Mouse (Mus musculus): ENCODE data around the gene 5330417H12Rik. TPM values are rescaled to one million over a fixed set of nuclear protein-coding genes. Genes with fewer than 3 reads are reported as not detected.

5330417H12Rik gene
- total RNA-seq (2021): not detected
- long read RNA-seq: 0 reads

DNA sequence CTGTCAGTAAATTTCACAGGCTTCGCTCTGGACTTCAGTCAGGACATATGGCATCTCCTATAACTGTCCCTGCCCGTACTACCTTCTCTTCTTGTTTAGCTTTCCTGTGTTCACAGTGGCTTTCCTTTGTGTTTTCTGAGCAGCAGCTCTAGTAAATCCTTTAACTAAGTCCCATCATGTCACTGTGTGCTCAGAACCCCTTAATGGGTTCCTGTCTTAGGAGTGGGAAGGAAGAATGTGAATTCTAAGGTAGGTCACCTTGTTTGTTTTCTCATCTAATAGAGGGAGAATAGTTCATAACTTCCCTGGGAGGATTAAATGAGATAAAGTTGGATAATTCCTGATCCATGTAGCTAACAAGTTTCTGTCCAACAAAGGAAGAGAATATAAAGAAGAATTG is at the start of gene 5330417H12Rik:
Gene 5330417H12Rik (minus strand): TSS at position 101 of the 400 bp plus-strand sequence.
- DNase-seq (ENCODE audit: low spot score in 2 of 2): no peak

DNA sequence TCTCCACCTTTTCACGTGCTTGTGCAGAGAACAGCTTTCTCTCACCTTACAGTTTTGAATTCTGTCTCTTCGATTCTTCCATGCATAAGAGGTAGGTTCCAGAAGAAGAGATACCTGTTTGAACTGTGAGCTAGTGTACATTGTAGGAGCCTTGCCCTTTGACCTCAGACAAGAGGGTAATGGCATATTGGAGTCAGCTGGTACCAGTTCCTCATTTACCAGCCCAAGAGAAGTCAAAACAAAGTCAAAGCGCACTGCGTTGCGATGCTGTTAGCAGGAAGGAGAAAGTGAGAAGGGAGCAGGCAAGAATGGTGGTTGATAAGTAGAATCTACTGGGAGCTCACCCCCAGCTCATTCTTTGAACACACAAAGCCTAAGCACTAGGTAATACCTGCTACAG is 43.6 kb upstream of the 5330417H12Rik start:
- no peak for DNase-seq (ENCODE audit: low spot score in 2 of 2)

DNA sequence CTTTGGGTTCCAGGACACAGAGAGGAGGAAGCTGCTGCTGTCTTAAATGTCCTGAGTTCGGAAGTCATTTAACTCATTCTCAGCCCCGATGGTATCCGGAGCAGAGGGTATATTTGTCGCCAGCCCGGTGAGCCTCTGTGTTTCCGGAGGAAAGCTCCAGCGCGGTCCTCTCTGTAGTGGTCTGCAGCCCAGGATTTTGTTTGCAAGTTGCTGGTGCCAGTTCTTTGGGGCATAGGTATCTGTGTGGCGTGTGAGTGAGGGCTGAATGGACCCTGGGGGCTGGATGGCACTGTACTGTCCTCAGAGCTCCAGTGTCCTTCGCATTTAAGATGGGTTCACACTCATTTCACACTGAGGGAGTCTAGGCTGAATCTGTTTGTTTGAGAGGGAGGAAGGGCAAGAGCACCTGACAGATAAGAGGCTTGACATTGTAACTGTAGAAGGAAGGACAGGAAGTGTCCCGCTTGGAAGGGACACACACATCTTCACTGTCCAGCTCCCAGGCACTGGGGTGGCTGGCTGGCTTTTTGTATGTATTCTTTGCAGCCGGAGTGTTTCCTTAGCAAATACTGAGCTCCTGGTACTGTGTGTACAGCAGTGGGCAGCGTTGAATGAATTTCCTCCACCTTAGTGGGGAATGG is 41.4 kb upstream of the 5330417H12Rik start:
- no peak for DNase-seq (ENCODE audit: low spot score in 2 of 2)

DNA sequence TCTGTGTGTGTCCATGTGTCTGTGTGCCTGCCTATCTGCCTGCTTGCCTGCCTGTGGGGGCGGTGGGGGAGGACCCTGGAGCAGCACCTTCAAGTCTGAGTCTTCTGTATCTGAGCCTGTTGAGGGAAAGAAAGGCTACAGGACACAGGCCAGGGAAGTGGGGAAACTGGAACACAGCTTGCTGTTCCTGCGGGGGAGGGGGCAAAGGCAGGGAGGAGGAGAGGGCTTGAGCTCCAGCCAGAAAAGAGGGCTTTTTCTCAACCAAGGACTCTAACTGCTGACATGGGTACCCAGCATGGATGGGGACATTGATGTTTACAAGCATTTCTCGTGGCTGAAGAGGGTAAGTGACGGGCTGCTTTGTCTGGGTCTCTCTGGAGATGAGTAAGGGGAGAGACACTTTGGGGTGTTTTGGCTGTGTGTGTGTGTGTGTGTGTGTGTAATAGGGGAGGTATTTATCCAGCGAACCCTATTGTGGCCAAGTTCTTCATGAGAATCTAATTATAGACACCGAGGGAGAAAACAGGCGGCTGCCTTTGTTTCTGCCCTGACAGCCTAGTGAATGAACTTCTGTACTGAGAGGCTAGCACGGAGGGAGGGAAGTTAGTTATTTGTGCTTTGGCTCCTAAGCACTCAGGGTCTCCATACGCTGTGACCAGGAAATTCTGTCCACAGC is 40.8 kb upstream of the 5330417H12Rik start:
- peak; percentile 49 to 51 for DNase-seq (ENCODE audit: low spot score in 2 of 2)

DNA sequence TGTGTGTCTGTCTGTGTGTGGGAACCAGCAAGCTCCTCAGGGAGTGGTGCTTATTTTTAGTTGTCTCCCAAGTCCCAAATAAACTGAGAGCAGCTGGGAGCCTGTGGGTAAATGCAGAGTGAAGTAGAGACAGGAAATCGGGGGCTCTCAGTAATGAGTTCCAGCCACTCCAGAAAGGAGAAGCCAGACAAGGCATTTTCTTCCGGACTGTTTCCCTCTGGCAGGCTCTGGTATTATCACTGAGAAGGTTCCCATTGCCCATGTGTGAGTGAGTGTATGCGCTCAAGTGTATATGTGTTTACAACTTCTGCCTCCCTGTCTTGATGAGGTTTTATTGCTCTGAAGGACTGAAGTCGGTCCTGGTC is 40.2 kb upstream of the 5330417H12Rik start:
- no peak for DNase-seq (ENCODE audit: low spot score in 2 of 2)

DNA sequence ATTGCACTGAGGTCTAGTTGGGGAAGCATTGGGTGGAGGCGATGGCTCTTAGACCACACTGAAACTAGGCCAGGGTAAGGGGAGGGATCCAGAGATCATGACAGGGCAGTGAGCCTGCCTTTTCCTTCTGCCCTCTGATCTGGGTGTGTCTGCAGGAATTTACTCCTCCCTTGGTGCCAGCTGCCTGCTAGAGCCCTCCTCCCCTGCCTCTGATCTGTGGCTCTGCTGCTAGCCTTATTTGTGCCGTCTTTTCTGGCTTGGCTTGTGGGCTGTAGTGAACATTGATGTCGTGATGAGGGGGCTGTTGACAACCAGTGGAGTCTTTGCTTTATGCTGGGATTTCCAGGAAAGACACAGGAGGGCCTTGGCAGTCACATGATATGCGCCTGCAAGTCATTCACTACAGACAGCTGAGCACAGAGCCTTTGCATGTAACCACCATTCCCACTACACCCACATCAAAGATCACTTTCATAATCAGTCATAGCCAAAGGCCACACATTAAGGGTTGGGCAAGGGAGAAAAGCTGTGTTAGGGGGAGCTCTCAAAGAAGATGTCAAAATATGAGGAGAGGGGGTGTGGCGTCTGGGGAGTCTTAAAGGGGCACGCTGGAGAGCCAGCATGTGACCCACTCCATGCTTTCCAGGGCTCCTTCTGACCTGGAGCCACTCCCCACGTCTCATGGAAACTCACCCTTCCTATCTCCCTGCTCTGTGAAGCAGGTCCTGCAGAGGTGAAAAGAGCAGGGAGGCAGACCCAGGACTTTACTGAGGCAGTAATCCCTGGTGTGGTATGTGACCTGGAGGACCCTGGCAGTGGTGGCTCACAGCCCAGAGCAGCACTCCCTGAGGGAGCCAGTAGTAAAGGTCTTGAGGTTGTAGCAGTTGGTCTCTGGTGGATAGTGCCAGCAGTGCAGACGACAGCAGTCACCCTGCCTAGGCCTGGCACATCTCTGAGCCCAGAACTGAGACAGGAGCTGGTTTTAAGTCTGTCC is 39.4 kb upstream of the 5330417H12Rik start:
- no peak for DNase-seq (ENCODE audit: low spot score in 2 of 2)

DNA sequence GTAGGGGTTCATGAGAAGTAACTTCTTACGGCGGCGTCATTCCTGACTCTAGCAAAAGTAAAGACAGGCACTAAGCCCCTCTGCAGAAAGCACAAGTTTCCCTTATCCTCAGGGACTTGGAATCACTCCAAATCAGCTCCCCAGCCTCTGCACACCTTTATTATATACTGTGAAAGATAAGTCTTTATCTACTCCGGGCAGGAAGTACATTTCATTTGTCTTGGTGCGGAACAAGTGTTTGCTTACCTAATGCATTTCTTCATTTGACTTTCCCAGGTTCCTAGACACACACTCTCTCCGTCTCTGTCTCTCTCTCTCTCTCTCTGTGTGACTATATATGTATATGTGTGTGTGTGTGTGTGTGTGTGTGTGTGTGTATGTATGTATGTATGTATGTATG is 38.7 kb upstream of the 5330417H12Rik start:
- DNase-seq (ENCODE audit: low spot score in 2 of 2): no peak

DNA sequence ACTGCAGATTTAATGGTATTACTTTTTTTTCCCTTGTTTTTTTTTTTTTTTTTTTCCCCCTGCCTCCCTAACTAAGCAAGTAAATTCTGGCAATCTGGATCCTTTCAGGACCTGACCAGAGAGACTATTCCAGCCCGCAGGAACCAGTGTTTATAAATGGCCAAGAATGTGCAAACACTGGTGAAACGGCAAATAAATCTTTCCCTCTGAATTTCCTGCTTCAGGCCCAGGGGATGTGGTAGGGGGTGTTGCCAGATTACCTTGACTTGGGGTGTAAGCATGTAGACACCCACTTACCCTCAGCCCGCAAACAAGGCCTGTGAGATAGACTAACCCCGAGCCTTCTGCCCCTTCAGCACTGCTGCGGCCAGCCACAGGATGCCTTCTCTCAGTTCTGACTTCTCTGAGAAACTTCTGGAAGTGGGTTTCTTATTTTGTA is 36.9 kb upstream of the 5330417H12Rik start:
- DNase-seq (ENCODE audit: low spot score in 2 of 2): no peak

DNA sequence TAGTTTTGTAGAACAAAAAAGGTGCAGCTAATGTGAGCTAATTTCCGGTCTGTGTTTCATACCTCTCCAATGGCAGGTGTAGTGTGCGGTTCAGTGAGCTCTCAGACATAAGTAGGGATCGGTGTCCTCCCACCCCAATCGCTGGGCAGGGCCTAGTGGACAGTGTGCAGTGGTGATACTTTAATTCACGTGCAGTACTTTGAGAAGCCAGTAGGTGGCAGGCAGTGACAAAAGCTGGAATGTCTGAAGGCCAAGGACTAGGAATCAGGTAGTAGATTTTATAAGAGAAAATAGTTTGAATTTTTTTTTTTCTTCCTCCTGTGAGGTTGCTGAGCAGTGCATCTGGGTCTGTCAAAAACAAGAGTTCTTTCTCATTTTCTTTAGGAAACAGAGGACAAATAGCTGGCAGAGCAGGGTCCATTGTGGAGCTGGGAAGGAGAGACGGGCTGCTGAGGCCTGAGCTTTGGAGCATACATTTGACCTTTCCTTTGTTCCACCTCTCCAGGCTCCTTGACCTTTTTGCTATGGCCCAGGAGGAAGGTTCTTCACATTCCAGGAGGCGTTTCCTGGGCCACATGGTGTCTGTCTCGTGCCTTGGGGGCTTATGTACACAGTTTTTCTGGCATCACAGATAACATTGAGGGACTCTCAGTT is 36.4 kb upstream of the 5330417H12Rik start:
- peak; percentile 70 to 81 for DNase-seq (ENCODE audit: low spot score in 2 of 2)

DNA sequence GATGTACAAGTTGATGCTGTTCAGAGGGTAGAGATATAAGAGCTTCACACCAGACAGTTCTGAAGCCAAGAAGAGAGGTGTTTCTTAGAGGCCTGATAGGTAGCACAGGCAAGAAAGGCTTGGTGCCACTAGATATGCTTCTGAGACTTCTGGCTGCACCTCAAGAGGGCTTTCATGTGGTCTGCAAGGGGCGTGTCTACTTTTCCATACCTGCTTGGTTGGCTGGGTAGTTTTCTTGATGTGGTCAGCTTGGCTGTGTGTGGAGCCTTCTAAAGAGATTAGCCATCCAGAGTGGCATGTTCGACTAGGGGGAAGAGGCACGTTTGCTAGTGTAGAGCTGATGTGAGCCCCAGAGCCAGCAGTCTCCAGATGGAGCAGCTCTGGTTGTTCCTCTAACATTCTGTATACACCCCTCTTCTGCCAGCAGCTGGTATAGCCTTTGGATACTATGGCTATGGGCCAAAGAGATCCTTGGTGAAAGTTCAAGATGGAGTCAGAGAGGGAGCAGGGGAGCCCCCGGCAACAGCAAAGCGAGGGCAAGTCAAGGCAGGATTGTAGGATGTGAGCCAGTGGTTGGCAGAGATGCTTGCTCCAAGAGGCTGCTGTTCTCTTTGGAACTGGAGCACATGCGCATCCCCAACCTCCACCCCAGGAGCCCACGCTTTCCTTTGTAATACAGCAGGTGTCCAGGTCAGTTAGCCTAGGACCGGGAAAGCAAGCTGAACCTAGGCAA is 34.4 kb upstream of the 5330417H12Rik start:
- no peak for DNase-seq (ENCODE audit: low spot score in 2 of 2)

DNA sequence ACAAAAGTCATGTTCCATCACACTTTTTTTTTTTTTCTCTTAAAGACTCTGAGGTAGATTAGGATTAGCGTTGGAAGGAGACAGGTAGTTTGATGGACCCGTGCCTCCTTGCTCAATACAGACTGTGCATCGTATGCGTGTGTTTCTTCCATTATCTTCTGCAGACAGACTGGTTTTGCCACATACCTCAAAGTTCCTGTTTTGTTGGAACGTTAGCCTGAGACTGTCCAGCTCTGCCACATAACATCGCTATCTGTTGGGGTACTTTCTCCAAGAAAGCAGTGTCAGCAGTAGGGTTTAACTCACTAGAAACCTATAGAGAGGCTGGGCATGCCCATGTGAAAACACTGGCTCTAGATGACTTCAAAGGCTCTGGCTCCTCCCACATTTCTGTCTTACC is 31.5 kb upstream of the 5330417H12Rik start:
- DNase-seq (ENCODE audit: low spot score in 2 of 2): no peak

DNA sequence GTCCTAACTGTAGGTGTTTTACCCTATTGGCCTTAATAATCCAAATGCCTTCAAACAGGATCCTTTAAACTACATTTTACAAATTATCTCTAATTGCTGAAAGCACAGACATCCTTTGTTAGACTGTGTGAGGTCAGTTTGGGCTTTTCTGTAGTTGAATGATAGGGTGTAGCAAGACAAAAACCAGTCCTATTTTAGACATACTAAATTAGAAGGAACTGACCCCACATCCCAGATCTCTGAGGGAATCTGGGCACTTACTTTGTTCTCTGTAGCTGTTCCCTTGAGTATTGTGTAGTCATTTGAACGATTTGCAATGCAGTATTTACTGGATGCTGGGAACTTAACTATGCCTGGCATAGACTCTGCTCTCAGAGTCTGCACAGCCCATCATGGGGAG is 26.9 kb upstream of the 5330417H12Rik start:
- no peak for DNase-seq (ENCODE audit: low spot score in 2 of 2)

DNA sequence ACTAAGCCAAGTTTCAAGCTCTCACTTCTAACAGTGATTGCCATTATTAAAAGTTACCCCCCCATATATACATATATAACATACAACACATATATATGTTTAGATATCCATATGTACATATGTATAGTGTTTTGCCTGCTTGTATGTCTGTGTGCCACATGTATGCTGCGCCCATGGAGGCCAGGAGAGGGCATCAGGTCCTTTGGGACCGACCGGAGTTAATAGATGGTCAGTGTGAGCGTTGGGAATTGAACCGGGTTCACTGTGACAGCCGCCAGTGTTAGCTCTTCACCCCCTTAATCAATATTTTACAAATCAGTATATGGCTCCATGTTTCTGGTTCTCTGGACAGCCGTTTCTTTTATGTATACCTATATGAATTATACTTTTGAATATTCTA is 25.0 kb upstream of the 5330417H12Rik start:
- no peak for DNase-seq (ENCODE audit: low spot score in 2 of 2)

DNA sequence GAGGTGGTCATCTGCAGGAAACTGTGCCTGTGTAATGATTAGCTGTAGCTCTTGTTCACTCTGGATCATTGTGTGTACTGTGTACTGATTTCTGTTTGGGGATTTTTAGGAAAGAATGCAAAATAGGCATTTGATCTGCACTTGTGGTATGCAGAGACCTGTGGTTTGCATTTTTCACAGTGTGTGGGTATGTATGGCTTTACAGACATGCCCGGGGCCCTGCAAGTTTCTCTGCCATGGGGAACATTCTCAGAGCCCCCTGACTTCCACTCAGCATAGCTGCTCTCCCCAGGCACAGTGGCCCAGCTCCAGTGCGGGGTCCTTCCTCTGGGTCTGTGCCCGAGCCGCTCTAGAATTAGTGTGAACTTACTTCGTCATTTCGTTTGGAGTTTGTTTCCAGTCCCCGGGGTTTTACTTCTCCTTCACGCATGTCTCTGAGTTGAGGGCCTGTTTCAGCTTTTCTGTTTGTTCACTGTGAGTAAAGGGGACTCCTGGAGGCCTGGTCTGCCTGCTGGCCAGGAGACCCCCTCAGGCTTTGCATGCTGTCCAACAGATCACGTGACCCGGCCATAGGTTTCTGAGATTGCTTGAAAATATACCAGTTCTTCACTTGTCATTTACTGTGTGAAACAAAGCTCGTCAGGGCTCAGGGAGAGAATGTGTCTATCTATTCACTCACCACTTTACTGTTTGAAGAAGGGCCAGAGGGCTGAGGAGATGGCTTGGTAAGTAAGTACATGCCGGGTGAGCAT is 24.2 kb upstream of the 5330417H12Rik start:
- DNase-seq (ENCODE audit: low spot score in 2 of 2): no peak

DNA sequence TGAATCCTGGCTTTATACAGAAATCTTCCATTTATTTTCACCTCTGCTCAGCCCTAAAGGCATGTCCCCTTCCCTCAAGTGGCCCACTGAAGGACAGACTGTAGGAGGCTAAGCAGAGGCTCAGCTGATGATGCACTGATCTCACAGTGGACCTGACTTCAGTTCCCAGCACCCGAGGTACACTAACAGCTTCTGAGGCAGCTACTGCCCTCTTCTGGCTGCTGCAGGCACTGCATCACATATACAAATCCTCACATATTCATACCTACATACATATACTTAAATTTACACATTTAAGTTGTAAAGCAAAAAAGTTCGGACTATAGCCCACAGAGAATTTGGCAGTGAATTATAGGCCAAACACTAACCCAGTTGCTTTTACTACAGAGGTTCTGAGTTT is 20.0 kb upstream of the 5330417H12Rik start:
- DNase-seq (ENCODE audit: low spot score in 2 of 2): no peak

DNA sequence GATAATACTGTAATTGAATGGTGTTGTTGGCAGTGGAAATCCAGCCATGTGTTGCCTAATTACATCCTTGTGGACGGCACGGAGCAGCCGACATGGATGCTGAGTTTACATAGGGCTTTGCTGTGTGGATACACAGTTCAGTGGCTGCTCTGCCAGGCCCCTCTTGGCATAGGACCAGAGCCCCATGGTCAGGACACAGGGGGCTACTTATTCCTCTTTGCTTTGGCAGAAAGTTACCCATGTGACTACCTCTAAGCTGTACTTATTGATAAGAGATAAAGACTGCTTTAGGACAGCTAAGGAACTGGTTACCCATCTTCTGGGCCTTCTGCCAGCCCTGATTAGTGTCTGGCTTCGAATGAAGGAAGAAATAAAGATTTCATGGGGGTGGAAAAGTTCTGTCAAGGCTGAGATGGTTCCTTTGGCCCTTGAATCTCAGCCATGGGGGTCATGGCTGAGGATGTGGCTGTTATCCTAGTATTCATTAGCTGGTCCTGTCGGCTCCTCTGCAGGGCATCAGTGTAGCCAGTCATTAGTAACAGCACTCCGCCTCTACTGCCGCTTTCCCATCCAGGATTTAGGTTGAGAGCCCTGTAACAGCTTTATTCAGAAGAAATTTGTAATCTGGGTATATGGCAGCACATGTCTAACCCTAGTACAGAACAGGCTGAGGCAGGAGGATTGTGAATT is 17.8 kb upstream of the 5330417H12Rik start:
- peak; percentile 25 to 31 for DNase-seq (ENCODE audit: low spot score in 2 of 2)

DNA sequence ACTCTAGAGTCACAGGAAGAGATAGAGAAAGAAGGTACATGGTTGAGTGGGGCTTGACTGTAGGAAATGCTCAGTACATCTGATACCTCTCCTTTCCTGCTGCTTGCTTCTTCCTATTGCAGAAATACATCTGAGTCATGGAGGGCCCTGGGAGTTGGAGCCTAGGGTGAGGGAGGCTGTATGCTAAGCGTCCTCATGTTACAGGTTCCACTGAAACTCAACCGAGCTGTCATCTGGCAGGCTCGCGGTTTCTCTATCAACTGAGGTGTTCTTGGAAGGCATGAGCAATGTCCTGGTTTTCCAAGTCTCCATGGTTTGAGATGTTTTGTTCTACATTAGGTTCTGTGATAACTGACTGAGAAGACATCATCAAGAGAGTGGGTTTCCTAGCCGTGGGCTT is 13.1 kb upstream of the 5330417H12Rik start:
- no peak for DNase-seq (ENCODE audit: low spot score in 2 of 2)

DNA sequence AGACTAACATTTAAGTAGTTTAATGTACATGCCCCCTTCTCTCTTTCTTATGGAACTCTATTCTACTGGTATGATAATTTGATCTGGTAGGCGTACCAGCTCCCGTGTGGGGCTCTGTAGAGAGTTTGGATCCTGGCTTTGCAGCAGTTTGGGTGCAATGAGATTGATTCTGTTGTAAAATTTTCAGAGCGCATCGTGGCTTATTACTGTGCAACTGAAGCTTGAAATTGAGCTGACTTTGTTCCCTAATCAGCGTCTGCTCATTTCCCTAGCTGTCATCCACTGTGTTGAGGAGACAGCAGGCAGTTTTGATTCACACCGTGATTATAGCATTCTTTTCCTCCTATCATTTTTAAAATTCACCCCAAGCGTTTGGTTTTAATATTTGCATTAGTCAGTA is 12.4 kb upstream of the 5330417H12Rik start:
- no peak for DNase-seq (ENCODE audit: low spot score in 2 of 2)

DNA sequence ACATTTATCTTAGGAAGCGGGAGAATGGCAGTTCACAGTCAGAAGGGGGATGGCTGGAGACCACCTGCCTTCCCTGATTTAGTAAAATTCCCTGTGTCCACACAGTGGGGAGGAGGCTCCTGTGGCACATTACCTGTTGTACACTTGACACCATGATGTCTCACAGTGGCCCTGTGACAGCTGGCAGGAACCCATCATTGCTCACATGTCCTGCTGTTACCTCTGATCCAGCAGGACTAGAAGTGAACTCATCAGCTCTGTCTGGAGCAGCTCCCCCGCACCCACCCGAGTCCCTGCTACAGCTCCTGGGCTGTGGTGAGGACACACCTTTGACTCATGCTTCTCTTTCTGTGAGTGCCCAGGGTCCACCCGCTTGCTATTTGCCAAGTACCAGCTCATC is 8.2 kb upstream of the 5330417H12Rik start:
- DNase-seq (ENCODE audit: low spot score in 2 of 2): no peak
